Mouse (Mus musculus): Measurements from ENCODE around the gene Pold4. TPM values are rescaled to one million over a fixed set of nuclear protein-coding genes. Genes with fewer than 3 reads are reported as not detected.

The Pold4 gene
- polyA plus RNA-seq, 1 experiment, result 40.1 TPM

- H3K4me3 ChIP-seq (replicated peaks; ENCODE audit: insufficient read depth, low read depth, low read length), result peak overlapping the region; percentile 27
Observed at GRCm38 (mm10) chr19:4216041-4216685, 15.5 kb upstream of the Pold4 start.

DNA sequence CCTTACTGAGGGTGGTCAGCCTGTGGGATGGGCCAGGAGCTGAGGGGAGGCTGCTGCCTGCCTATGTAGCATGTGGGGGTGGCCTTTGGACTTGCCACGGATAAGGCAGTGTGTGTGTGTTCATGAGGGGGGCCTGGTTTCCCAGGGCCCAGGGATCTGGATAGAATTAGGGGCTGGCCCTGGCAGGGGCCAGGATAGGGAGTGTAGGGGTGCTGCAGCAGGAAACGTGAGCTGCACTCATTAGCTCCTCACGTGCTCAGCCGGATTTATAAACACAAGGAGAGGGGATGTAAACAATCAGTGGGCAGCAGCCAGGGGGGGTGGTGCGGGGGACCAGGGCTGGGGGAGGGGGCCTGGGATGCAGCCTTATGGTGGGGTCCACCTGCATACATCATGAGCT, 14.6 kb upstream of the Pold4 start:
- H3K27me3 ChIP-seq (ENCODE audit: control insufficient read depth, insufficient read depth, low read length), result no peaks in the 10 kb centered on the region; the same call in 1 of the 2 replicates
- peaks cover 17% of the 10 kb centered on the region for H3K4me1 ChIP-seq (ENCODE audit: control insufficient read depth, insufficient read depth, low read length)
- 61% methylated on average over 5 of the region's 5 CpGs for WGBS
- TF ChIP-seq CTCF (IDR thresholded peaks at IDR 0.05; ENCODE audit: borderline replicate concordance, insufficient read depth, low read depth, low read length), result no peak
- no peak for DNase-seq
- H3K27ac ChIP-seq (ENCODE audit: insufficient read depth, low read length), result no peak overlapping the region
- no peak overlapping the region for H3K4me3 ChIP-seq (replicated peaks; ENCODE audit: insufficient read depth, low read depth, low read length)

More at GRCm38 (mm10) chr19:4216041-4216685, 15.5 kb upstream of the Pold4 start:
- H3K4me1 ChIP-seq (ENCODE audit: control insufficient read depth, insufficient read depth, low read length), result peaks cover 17% of the 10 kb centered on the region
- no peak overlapping the region for H3K27ac ChIP-seq (ENCODE audit: insufficient read depth, low read length)
- DNase-seq, result peak; percentile 53 to 61
- WGBS, result 31% methylated on average over 14 of the region's 14 CpGs
- no peak for TF ChIP-seq POLR2A (IDR thresholded peaks at IDR 0.05; ENCODE audit: borderline replicate concordance, insufficient read depth, low read length)
- TF ChIP-seq CTCF (IDR thresholded peaks at IDR 0.05; ENCODE audit: borderline replicate concordance, insufficient read depth, low read depth, low read length), result peak; percentile 60
- no peaks in the 10 kb centered on the region; the same call in 1 of the 2 replicates for H3K27me3 ChIP-seq (ENCODE audit: control insufficient read depth, insufficient read depth, low read length)

- Histone ChIP-seq H3K4me3 (replicated peaks; ENCODE audit: insufficient read depth, low read depth, low read length) (no peak overlapping the region), H3K27ac (ENCODE audit: insufficient read depth, low read length) (no peak overlapping the region), H3K4me1 (ENCODE audit: control insufficient read depth, insufficient read depth, low read length) (peaks cover 17% of the 10 kb centered on the region), H3K27me3 (ENCODE audit: control insufficient read depth, insufficient read depth, low read length) (no peaks in the 10 kb centered on the region; the same call in 1 of the 2 replicates)
- TF ChIP-seq POLR2A (IDR thresholded peaks at IDR 0.05; ENCODE audit: borderline replicate concordance, insufficient read depth, low read length) (no peak), CTCF (IDR thresholded peaks at IDR 0.05; ENCODE audit: borderline replicate concordance, insufficient read depth, low read depth, low read length) (no peak)
- 61% methylated on average over 3 of the region's 3 CpGs for WGBS
- DNase-seq, result no peak
Observed at GRCm38 (mm10) chr19:4217855-4218254, 13.8 kb upstream of the Pold4 start.

- Histone ChIP-seq H3K4me3 (replicated peaks; ENCODE audit: insufficient read depth, low read depth, low read length) (no peak overlapping the region), H3K27me3 (ENCODE audit: control insufficient read depth, insufficient read depth, low read length) (no peaks in the 10 kb centered on the region; the same call in 1 of the 2 replicates), H3K4me1 (ENCODE audit: control insufficient read depth, insufficient read depth, low read length) (peaks cover 17% of the 10 kb centered on the region), H3K27ac (ENCODE audit: insufficient read depth, low read length) (no peak overlapping the region)
- no peak for TF ChIP-seq POLR2A (IDR thresholded peaks at IDR 0.05; ENCODE audit: borderline replicate concordance, insufficient read depth, low read length)
- 97% methylated on average over 11 of the region's 11 CpGs for WGBS
- no peak for DNase-seq
Observed at GRCm38 (mm10) chr19:4218293-4218692, 13.4 kb upstream of the Pold4 start.

- Histone ChIP-seq H3K4me3 (replicated peaks; ENCODE audit: insufficient read depth, low read depth, low read length) (no peak overlapping the region), H3K27me3 (ENCODE audit: control insufficient read depth, insufficient read depth, low read length) (no peaks in the 10 kb centered on the region; the same call in 1 of the 2 replicates)
- 97% methylated on average over 1 of the region's 1 CpGs for WGBS
Observed at GRCm38 (mm10) chr19:4218784-4219183, 12.9 kb upstream of the Pold4 start.

DNA sequence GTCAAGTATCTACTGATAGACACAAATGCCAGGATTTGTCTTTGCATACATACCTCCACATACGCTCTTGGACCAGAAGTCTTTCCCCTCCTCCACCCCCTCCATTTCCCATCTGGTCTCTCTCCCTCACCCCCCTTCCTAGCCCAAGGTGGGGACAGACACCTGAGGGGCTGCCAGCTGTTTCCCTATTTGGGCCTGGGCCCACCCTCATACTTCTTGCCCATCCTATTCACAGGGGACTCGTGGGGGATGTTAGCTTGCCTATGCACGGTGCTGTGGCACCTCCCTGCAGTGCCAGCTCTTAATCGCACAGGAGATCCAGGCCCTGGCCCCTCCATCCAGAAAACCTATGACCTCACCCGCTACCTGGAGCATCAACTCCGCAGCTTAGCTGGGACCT, 11.8 kb upstream of the Pold4 start:
- Histone ChIP-seq H3K4me3 (replicated peaks; ENCODE audit: insufficient read depth, low read depth, low read length) (no peak overlapping the region), H3K4me1 (ENCODE audit: control insufficient read depth, insufficient read depth, low read length) (peaks cover 17% of the 10 kb centered on the region), H3K27me3 (ENCODE audit: control insufficient read depth, insufficient read depth, low read length) (no peaks in the 10 kb centered on the region; the same call in 1 of the 2 replicates), H3K27ac (ENCODE audit: insufficient read depth, low read length) (no peak overlapping the region)
- no peak for TF ChIP-seq POLR2A (IDR thresholded peaks at IDR 0.05; ENCODE audit: borderline replicate concordance, insufficient read depth, low read length)
- TF ChIP-seq CTCF (IDR thresholded peaks at IDR 0.05; ENCODE audit: borderline replicate concordance, insufficient read depth, low read depth, low read length), result no peak
- DNase-seq, result no peak
- 54% methylated on average over 6 of the region's 6 CpGs for WGBS

More at GRCm38 (mm10) chr19:4218784-4219183, 12.9 kb upstream of the Pold4 start:
- peaks cover 17% of the 10 kb centered on the region for H3K4me1 ChIP-seq (ENCODE audit: control insufficient read depth, insufficient read depth, low read length)
- H3K27ac ChIP-seq (ENCODE audit: insufficient read depth, low read length), result no peak overlapping the region
- no peak for DNase-seq
- TF ChIP-seq POLR2A (IDR thresholded peaks at IDR 0.05; ENCODE audit: borderline replicate concordance, insufficient read depth, low read length) (no peak), CTCF (IDR thresholded peaks at IDR 0.05; ENCODE audit: borderline replicate concordance, insufficient read depth, low read depth, low read length) (no peak)

DNA sequence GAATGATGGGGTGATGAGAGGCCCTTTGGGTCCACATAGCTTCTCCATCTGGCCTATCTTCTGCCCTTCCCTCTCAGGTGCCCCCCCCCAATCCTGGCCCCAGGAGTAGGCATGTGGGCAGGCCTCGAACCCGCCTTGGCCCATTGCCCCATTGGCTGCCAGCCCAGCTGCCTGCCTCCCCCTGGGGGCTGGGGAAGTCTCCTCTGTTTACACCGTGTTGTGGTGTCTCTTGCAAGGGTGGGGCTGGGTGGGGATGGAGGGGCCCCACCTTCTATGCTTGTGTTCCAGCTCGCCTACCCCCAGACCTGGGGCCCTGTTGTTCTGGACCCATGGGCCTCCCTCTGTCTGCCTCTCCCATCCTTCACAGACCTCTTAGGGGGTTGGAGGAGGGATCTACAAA, 11.3 kb upstream of the Pold4 start:
- WGBS, result 29% methylated on average over 4 of the region's 4 CpGs
- Histone ChIP-seq H3K27ac (ENCODE audit: insufficient read depth, low read length) (no peak overlapping the region), H3K4me3 (replicated peaks; ENCODE audit: insufficient read depth, low read depth, low read length) (no peak overlapping the region), H3K27me3 (ENCODE audit: control insufficient read depth, insufficient read depth, low read length) (no peaks in the 10 kb centered on the region), H3K4me1 (ENCODE audit: control insufficient read depth, insufficient read depth, low read length) (peaks cover 17% of the 10 kb centered on the region)
- DNase-seq, result no peak
- TF ChIP-seq POLR2A (IDR thresholded peaks at IDR 0.05; ENCODE audit: borderline replicate concordance, insufficient read depth, low read length), result no peak
- TF ChIP-seq CTCF (IDR thresholded peaks at IDR 0.05; ENCODE audit: borderline replicate concordance, insufficient read depth, low read depth, low read length), result no peak

- Histone ChIP-seq H3K4me1 (ENCODE audit: control insufficient read depth, insufficient read depth, low read length) (peaks cover 12% of the 10 kb centered on the region), H3K4me3 (replicated peaks; ENCODE audit: insufficient read depth, low read depth, low read length) (no peak overlapping the region), H3K27me3 (ENCODE audit: control insufficient read depth, insufficient read depth, low read length) (no peaks in the 10 kb centered on the region), H3K27ac (ENCODE audit: insufficient read depth, low read length) (no peak overlapping the region)
- TF ChIP-seq CTCF (IDR thresholded peaks at IDR 0.05; ENCODE audit: borderline replicate concordance, insufficient read depth, low read depth, low read length) (no peak), POLR2A (IDR thresholded peaks at IDR 0.05; ENCODE audit: borderline replicate concordance, insufficient read depth, low read length) (no peak)
- WGBS, result 51% methylated on average over 14 of the region's 14 CpGs
- DNase-seq, result no peak
Observed at GRCm38 (mm10) chr19:4220957-4221743, 10.5 kb upstream of the Pold4 start.

Measured in cerebellum, adult 2 months (tissue).